Mouse (Mus musculus): Measurements from ENCODE around the gene Olfr1262.

Gene Olfr1262

DNA sequence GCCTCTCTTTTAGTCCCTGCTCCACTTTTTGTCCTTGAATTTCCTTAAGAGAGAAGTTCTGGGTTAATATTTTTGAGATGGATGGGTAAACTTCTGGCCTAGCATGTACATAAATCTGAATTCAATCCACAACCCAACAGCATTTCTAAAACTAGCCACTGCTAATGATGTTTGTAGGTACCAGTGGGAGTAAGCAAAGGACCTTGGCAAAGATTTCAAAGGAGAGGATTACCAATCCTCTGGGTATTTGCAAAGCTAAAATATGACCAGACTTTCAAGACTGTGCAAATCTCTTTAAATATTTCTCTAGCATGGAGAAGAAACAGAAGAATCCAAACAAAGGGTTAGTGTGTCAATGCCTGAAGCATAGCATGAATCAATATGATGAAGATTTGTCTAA lies at the start of gene Olfr1262:
Olfr1262 (plus strand) TSS at position 301 of the 400 bp plus-strand sequence.
- DNase-seq (ENCODE audit: low read depth, low spot score): no peak

DNA sequence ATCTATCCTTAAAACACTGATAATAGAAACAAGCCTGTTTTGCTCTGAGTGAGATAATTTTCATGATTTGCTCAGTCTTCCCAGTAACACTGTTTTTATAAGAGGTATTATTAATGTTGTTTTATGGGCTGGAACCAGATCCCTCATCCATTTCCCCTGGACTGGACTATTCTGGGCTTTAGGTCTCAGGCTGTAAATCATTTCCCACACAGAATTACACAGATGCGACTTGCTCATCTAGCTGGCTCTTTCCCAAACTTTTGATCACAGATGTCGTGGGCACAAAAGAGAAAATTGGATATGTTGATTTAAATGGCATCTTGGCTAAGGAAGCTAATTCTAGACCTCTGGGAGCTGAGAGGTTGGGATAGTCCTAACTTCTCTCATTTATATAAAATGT lies 25.8 kb upstream of the Olfr1262 start, which contains the start of gene Olfr1260:
Olfr1260 (plus strand) TSS at position 157 of the 400 bp plus-strand sequence.
- DNase-seq (ENCODE audit: low read depth, low spot score): no peak

DNA sequence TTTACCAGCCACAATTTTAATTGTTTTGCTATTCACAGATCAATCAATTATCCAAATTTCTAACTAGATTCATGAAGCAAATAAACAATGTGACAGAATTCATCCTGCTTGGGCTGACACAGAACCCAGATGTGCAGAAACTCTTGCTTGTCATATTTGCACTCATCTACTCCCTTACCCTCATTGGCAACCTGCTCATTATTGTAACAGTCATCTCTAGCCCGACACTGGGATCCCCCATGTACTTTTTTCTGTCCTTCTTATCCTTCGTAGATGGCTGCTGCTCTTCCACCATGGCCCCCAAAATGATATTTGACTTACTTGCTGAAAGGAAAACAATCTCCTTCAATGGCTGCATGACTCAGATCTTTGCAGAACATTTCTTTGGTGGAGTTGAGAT lies 22.2 kb upstream of the Olfr1262 start:
- DNase-seq (ENCODE audit: low read depth, low spot score): no peak

DNA sequence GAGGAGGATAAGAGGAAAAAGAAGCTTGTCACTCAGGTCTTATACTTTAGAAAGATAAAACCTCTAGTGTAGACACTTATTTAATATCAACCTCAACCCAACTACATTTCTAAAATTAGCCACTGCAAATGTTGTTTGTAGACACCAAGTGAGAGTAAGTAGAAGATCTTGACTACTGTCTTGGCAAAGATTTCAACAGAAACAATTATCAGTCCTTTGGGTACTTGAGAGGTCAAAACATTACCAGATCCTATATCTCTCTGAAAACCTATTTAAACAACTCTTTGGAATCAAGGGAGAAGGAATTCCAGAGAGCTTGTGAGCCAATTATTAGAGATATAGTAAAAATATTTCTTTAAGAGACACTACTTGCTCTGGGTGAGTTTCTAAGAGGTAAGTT lies 9.0 kb upstream of the Olfr1262 start, which contains the start of gene Olfr1261:
Olfr1261 (plus strand) TSS at position 301 of the 400 bp plus-strand sequence.
- DNase-seq (ENCODE audit: low read depth, low spot score): no peak

DNA sequence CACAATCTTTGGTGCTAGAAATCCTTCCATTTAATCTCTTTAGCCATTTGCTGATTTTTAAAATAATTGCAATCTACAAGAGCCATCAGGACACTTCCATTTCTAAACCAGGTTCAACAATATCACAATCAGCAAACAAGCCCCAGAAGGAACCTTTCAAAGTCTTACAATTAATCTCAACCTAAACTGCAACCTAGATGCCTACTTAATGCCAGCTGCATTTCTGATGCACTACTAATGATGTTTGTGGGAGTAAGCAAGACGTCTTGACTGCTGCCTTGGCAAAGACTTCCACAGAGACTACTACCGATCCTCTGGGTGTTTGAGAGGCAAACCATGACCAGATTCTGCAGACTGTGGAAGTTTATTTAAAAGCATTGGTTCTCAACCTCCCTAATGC lies 11.9 kb downstream of the Olfr1262 start, which contains the start of gene Olfr1263:
Olfr1263 (plus strand) TSS at position 301 of the 400 bp plus-strand sequence.
- DNase-seq (ENCODE audit: low read depth, low spot score): no peak

DNA sequence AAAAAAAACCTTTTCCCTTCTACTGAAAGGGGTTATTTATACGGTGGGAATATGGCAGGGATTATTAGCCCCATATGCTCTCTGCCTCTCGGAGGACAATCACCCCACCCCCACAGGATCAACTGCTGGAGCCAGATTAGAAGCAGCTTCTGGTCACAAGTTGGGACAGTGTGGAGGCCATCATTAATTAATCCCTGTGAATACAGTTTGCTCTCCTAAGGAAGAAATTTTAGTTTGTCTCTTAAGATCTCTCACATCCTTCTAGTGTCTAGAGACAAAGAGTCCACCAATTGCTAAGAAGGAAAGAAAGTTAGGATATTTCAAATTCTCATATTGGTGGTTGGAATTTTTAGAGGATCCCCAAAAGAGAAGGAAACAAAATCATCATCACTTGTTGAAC lies 25.5 kb downstream of the Olfr1262 start, which contains the start of gene Olfr1264:
Olfr1264 (minus strand) TSS at position 101 of the 400 bp plus-strand sequence.
- DNase-seq (ENCODE audit: low read depth, low spot score): no peak

DNA sequence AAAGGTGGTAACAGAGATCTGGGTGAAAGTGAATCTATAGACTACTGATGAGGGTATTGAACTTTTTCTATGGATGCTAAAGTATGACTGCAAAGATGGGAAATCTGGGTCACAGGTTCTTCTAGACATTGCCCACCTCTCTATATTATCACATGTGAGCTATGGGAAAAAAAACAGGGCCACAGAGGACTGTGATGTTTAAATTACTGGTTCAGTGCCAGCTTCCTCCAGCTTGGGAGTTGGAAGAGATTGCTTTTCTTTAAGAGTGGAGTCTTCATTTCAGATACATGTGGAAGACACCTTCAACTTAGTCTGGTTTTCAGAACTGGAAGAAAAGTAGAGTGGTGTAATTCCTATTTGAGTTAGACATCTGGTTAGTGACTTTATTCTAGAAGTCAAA lies 35.1 kb downstream of the Olfr1262 start, which contains the start of gene Olfr1265:
Olfr1265 (plus strand) TSS at position 301 of the 400 bp plus-strand sequence.
- no peak for DNase-seq (ENCODE audit: low read depth, low spot score)

Measured in retina, postnatal 7 days (tissue).